Mouse (Mus musculus): ENCODE results near the gene Katnbl1.

GRCm38 (mm10) chr2:112360012-112360780, 18.8 kb upstream of the Katnbl1 start:
- TF ChIP-seq CTCF (IDR thresholded peaks at IDR 0.05; ENCODE audit: extremely low read depth, insufficient read length, insufficient replicate concordance, low read depth, low read length) (no peak), POLR2A (IDR thresholded peaks at IDR 0.05; ENCODE audit: low read depth, low read length) (no peak)

All from small intestine, adult 2 months (tissue).